Mouse (Mus musculus) heart, embryonic 14.5 days (tissue): Measurements from ENCODE around the gene Tmem138. TPM values are rescaled to one million over a fixed set of nuclear protein-coding genes. Genes with fewer than 3 reads are reported as not detected.
"Not testable (repeated sequence)": the region's sequence is repeated elsewhere in the genome, so short reads cannot be mapped to it uniquely, and the experiment has no call there.

Experiments
- ATAC-seq: fragments of 200-750 bp; cut with Nextera tagmentation; 2 replicates; pipeline ENCODE4 v1.8.0; 2017; ENCODE audit warnings: low read depth, moderate TSS enrichment; ENCODE audit not compliant: insufficient number of reproducible peaks, insufficient read depth, low FRiP score
- H3K27ac ChIP-seq, 2 experiments: fragments of 200-500 bp in 1 of 2; fragments of 300-500 bp in 1 of 2; sonication (generic) in 1 of 2; replicated peaks in 1 of 2; 2 replicates each; pipeline ENCODE4 v1.5.1; 2012 to 2014; ENCODE audit warnings: low read depth in 2 of 2, low read length in 2 of 2, control low read depth in 1 of 2, mild to moderate bottlenecking in 1 of 2, mixed read lengths in 1 of 2; ENCODE audit not compliant: control insufficient read depth in 1 of 2, insufficient read depth in 1 of 2
- H3K27me3 ChIP-seq: fragments of 300-500 bp; sonication (generic); 2 replicates; pipeline ENCODE4 v1.6.1; 2014; ENCODE audit warnings: mild to moderate bottlenecking, low read length, control low read depth; ENCODE audit not compliant: control insufficient read depth, insufficient read depth
- H3K36me3 ChIP-seq: fragments of 300-500 bp; sonication (generic); 2 replicates; pipeline ENCODE4 v1.6.1; 2014; ENCODE audit warnings: mild to moderate bottlenecking, control low read depth, low read length, mixed read lengths; ENCODE audit not compliant: control insufficient read depth, insufficient read depth
- H3K4me1 ChIP-seq, 2 experiments: fragments of 200-500 bp in 1 of 2; fragments of 300-500 bp in 1 of 2; sonication (generic) in 1 of 2; 2 replicates each; pipeline ENCODE4 v1.6.1; 2012 to 2014; ENCODE audit warnings: low read length in 2 of 2, control low read depth in 1 of 2, mixed read lengths in 1 of 2; ENCODE audit not compliant: control insufficient read depth in 2 of 2, insufficient read depth in 2 of 2
- H3K4me2 ChIP-seq: fragments of 300-500 bp; sonication (generic); 2 replicates; pipeline ENCODE4 v1.6.1; 2014; ENCODE audit warnings: mild to moderate bottlenecking, low read length
- H3K4me3 ChIP-seq, 2 experiments: fragments of 200-500 bp in 1 of 2; fragments of 300-500 bp in 1 of 2; sonication (generic) in 1 of 2; 2 replicates each; pipeline ENCODE4 v1.5.1; 2012 to 2014; ENCODE audit warnings: low read length in 2 of 2, mild to moderate bottlenecking in 2 of 2, control low read depth in 1 of 2, low read depth in 1 of 2, moderate library complexity in 1 of 2; ENCODE audit not compliant: control insufficient read depth in 1 of 2, insufficient read depth in 1 of 2
- H3K9ac ChIP-seq: fragments of 300-500 bp; sonication (generic); 2 replicates; pipeline ENCODE4 v1.6.1; 2014; ENCODE audit warnings: mild to moderate bottlenecking, low read length
- H3K9me3 ChIP-seq: fragments of 300-500 bp; sonication (generic); 2 replicates; pipeline ENCODE4 v1.6.1; 2016; ENCODE audit warnings: low read length, control low read depth; ENCODE audit not compliant: control insufficient read depth
- whole genome bisulfite sequencing: fragments of 180-500 bp; shearing (Covaris S2); extraction: QIAGEN DNeasy Blood & Tissue Kit; methylation state at CpG from one replicate; pipeline ENCODE4 v1.1.7; 2014; 5-methylcytosine and 5-hydroxymethylcytosine counted together
- polyA plus RNA-seq: library from polyadenylated mRNA; unstranded; fragments of >200 nt; fragmentation: Nextera tagmentation; extraction: Ambion mirVana; gene quantifications from 2 replicates; pipeline ENCODE4 v1.2.1, GENCODE M21; 2014

Tmem138 gene
- polyA plus RNA-seq, 1 experiment from 2014 or later = 27.6 TPM

DNA sequence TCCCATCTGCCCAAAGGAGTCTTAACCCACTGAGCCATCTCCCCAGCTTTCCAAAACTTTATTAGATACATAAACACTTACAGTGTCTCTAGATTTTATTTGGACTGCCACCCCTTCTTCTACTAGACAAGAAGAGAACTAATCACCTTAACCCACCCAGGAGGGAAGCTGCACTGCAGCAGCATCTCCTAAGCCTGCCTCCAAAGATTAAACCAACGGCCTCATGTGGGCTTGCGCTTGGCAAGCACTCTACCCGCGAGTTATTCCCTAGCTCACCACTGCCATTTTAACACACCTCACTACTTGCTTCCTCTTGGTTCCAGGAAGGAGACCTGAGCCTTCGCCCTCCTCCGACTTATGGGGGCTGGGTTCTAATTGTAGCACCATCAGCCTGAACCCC, 12.9 kb downstream of the Tmem138 start:
- 76% methylated on average over 6 of the region's 6 CpGs for WGBS
- Histone ChIP-seq H3K9ac (no peak overlapping the region), H3K36me3 (peaks cover 4% of the 10 kb centered on the region), H3K4me2 (no peak overlapping the region), H3K9me3 (no peaks in the 10 kb centered on the region), H3K27ac (no peak overlapping the region), H3K4me3 (no peak overlapping the region), H3K4me1 (peaks cover 14% of the 10 kb centered on the region in 2 experiments; a peak in 3 of 4 replicates), H3K27me3 (no peaks in the 10 kb centered on the region)
- ATAC-seq = no peak

DNA sequence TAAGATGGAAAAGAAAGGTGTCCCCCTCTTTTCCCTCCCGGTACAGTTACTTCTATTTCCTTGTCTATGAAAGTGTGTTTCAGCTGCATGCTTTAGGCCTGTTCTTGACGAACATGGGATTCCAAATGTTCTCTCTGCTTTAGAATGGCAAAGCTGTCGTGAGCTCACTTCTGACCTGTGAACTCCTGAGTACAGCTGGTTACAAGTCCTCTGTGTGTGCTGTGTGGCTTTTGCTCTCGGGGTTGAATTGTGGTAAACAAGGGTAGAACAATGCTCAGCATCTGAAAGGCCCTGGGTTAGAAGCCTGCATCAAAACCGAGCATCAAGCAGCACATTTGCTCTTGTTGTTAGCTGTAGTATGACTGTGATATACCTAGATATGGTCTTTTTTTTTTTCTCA, 14.8 kb downstream of the Tmem138 start:
- Histone ChIP-seq H3K9me3 (no peaks in the 10 kb centered on the region), H3K36me3 (no peaks in the 10 kb centered on the region), H3K27ac (peak overlapping the region; percentile 91 to 99), H3K4me2 (no peak overlapping the region), H3K9ac (no peak overlapping the region; the same call in 1 of the 2 replicates), H3K27me3 (no peaks in the 10 kb centered on the region), H3K4me1 (peaks cover 14% of the 10 kb centered on the region in 2 experiments; a peak in 3 of 4 replicates), H3K4me3 (no peak overlapping the region)
- ATAC-seq = no peak
- 55% methylated on average over 5 of the region's 5 CpGs for WGBS

DNA sequence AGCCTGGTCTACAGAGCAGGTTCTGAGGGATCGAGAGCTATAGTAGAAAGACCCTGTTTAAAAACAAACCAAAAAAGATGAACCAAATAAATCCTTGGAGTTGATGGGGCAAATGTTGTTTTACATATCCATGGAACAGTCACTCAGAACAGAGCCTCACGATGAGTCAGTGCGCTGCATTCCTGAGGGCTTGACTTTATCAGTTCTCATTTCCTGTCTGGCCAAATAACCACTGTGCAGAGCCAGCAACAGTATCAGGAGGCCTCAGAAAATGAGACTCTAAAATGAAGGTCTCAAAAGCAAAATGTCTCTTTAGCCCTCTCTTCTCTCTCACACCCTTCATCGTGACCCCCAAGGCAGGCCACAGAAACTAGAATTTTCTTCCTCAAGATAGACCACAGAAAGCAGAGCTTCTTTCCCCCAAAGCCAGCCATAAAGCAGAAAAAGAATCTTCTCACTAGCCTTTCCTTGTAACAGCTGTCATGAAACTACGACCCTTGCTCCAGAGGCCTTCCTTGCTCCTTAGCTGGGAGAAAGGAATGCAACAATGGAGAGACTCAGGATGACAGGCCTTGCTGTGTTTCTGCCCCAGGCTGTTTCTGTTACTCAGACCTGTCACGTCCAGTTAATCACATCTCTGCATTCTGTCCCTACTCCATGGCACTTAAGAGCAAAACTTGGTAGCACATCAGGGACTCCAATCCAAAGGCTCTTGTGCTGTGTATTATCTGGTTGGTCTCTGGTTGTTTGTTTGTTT, 15.4 kb downstream of the Tmem138 start:
- H3K27ac ChIP-seq = peak overlapping the region; percentile 91 to 99
- peak overlapping the region; percentile 32; the same call in 1 of the 2 replicates for H3K9ac ChIP-seq
- H3K4me2 ChIP-seq = 0 out of 2 replicates have a peak overlapping the region, but pooled peaks have one; percentile 3
- no peaks in the 10 kb centered on the region for H3K27me3 ChIP-seq
- no peaks in the 10 kb centered on the region for H3K9me3 ChIP-seq
- 27% methylated on average over 6 of the region's 6 CpGs for WGBS
- H3K36me3 ChIP-seq = no peaks in the 10 kb centered on the region
- peaks cover 14% of the 10 kb centered on the region in 2 experiments; a peak in 3 of 4 replicates for H3K4me1 ChIP-seq
- H3K4me3 ChIP-seq = no peak overlapping the region
- ATAC-seq = peak; percentile 84

DNA sequence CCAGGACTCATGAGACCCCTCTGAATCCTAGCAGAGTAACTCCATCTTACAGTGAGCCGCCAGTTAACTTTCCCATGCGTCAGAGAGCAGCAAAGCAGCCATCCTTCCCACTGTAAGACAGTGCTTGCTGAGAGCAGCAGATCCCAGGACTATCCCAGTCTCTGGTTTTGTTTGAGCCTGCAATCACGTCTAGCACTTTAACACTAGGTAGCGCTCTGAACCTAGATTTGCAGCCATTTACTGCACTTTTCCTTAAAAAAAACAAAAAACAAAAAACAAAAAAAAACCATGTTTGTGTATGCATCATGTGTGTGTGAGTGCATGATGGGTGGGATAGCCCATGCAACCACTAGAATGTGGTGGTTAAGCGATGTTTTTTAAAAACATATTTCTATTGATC, 17.1 kb downstream of the Tmem138 start:
- Histone ChIP-seq H3K27ac (no peak overlapping the region), H3K4me2 (no peak overlapping the region), H3K9ac (no peak overlapping the region), H3K9me3 (no peaks in the 10 kb centered on the region), H3K4me1 (peaks cover 17 to 23% of the 10 kb centered on the region in 2 experiments), H3K27me3 (no peaks in the 10 kb centered on the region), H3K36me3 (no peaks in the 10 kb centered on the region), H3K4me3 (no peak overlapping the region)
- no peak for ATAC-seq
- 33% methylated on average over 5 of the region's 5 CpGs for WGBS

DNA sequence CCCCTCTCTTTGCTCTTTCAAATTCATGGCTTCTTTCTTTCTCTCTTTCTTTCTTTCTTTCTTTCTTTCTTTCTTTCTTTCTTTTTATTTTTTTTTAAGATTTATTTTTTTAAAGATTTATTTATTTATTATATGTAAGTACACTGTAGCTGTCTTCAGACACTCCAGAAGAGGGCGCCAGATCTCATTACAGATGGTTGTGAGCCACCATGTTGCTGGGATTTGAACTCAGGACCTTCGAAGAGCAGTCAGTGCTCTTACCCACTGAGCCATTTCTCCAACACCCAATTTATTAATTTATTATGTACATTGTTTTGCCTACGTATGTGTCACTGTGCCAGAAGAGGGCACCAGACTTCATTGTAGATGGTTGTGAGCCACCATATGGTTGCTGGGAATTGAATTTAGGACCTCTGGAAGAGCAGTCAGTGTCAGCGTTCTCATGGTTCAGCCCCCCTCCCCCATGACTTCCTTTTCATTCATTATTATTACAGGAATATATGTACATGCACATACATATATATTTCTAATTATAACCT, 19.3 kb downstream of the Tmem138 start:
- H3K9me3 ChIP-seq, ATAC-seq, H3K9ac ChIP-seq, H3K27ac ChIP-seq, H3K4me3 ChIP-seq, H3K27me3 ChIP-seq, H3K4me2 ChIP-seq: not testable (repeated sequence)
- H3K4me1 ChIP-seq = peaks cover 17 to 27% of the 10 kb centered on the region in 2 experiments
- H3K36me3 ChIP-seq = peaks cover 12% of the 10 kb centered on the region; the same call in 1 of the 2 replicates
- 71% methylated on average over 4 of the region's 4 CpGs for WGBS

DNA sequence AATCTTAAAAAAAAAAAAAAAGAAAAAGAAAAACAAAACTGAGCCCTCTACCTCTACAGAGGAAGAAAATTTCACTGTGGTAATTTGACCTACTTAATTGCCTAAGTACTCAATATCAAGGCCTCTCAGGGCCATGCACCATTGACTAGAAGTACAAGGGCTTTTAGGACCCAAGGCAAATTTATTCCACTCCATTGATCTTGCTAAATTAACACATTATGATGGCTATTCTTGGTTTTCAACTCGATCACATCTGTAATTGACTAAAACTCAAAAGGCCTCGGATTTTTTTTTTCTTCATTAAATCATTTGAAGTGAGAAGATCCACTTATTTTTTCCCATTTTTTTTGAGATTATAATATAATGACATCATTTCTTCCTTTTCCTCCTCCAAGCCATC, 19.7 kb downstream of the Tmem138 start:
- Histone ChIP-seq H3K27me3 (no peaks in the 10 kb centered on the region), H3K36me3 (peaks cover 17% of the 10 kb centered on the region), H3K4me1 (peaks cover 16 to 26% of the 10 kb centered on the region in 2 experiments), H3K4me2 (no peak overlapping the region), H3K9me3 (no peaks in the 10 kb centered on the region), H3K4me3 (no peak overlapping the region), H3K27ac (no peak overlapping the region), H3K9ac (no peak overlapping the region)
- WGBS = 84% methylated on average over 2 of the region's 2 CpGs
- ATAC-seq = no peak

DNA sequence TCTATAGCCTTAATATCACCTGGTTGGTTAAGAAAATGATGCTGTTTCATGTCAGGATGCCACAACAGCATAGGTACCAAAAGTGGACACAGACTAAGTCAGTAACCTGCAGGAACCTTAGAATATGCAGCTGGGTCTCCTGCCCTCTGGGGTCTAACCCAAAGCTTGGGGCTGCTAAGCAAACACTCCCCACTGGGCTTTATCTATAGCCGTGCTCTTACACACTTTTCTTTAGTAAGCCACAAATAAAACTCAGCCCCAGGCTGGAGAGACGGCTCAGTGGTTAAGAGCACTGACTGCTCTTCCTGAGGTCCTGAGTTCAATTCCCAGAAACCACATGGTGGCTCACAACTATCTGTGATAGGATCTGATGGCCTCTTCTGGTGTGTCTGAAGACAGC, 20.2 kb downstream of the Tmem138 start:
- Histone ChIP-seq H3K36me3 (peaks cover 21% of the 10 kb centered on the region), H3K4me3 (no peak overlapping the region), H3K9ac (no peak overlapping the region), H3K9me3 (no peaks in the 10 kb centered on the region), H3K27me3 (no peaks in the 10 kb centered on the region), H3K27ac (no peak overlapping the region), H3K4me2 (no peak overlapping the region), H3K4me1 (peaks cover 12 to 21% of the 10 kb centered on the region in 2 experiments)
- 69% methylated on average over 2 of the region's 2 CpGs for WGBS
- ATAC-seq = no peak
